Mouse (Mus musculus): ENCODE measurements around the gene Lyz2.
"Not testable (repeated sequence)": the region's sequence is repeated elsewhere in the genome, so short reads cannot be mapped to it uniquely, and the experiment has no call there.

The Lyz2 gene

DNA sequence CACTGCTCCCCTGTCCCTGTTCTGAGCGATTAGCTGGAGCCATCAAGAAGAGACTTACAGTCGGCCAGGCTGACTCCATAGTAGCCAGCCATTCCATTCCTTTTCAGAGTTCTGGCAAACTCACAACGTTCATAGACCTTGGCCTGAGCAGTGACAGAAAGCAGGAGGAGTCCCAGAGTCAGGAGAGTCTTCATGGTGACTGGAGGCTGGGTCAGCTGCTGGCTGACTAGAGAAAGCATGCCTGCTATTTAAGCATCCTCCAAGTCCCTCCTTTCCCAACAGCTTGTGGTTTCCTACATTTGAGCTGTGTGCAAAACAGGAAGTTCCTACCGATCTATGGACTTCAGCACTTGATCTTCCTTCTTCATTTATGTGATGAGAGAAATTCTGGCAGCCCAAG lies at the start of gene Lyz2:
Gene Lyz2, minus strand, starts transcription at position 273 of the 400 bp plus-strand sequence.
- peak; percentile 74 for DNase-seq

DNA sequence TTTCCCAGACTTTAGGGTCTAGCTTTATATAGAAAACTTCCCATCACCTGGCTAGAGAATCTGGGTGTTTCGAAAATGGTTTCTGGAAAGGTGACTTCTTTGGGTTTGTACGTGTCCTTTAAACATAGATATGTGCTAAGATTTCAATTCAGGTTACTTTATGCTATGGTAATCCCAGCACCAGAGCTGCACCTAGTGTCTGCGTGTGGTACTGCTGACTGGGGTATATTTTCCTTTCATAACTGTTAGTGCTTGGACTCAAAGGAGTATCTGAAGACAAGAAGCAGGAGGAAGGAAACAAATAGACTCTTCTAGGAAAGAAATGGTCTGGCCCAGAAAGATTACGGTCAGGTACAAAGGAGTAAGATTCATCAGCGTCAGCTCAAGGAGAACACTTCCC lies 48.4 kb upstream of the Lyz2 start:
- DNase-seq, result peak; percentile 83

DNA sequence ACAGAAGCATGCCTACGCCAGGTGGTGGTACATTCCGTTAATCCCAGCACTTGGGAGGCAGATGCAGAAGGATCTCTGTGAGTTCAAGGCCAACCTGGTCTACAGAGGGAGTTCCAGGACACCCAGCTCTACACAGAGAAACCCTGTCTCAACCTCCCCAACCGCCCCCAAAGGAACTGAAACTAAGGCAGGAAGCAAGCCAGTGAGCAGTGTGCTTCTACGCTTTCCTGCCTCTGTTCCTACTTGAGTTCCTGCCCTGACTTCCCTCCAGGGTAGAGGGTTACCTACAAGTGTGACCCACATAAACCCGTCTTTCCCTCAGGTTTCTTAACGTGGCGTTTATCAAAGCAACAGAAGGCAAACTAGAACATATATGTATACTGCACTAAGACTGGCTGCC lies 41.7 kb upstream of the Lyz2 start:
- DNase-seq, result no peak

DNA sequence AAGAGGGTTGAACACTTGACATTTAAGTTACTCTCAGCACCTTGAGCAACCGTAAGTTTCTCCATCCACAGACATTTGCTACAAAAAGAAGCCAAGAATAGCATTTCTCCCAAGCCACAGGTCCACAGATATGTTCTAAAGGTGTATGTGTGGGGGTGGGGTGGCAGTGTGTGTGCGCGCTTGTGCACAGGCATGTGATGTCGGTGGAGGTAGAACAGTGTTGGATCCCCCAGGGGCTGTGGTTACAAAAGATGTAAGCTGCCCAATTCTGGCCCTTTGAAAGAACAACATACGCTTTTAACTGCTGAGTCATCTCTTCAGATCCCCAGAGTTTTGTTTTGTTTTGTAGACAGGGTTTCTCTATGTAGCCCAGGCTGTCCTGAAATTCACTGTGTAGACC lies 40.5 kb upstream of the Lyz2 start:
- DNase-seq, result no peak

DNA sequence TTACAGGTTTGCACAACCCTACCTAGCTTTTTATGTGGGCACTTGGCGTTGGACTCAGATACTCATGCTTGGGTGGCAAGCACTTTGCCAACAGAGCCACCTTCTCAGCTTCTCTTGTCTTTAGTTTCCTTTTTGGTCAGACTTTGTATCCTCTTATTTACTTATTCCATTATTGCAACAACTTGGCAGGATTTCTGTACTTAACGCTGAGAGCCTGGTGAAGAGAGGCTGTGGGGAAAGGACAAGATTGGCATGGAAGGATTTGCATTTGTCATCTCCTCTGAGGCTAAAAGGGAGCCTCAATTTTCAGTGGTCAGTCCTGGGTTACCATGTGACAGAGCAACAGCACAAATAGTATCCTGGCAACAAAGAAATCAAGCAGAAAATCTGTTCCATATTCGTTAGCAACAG lies 38.5 kb upstream of the Lyz2 start:
- peak; percentile 84 for DNase-seq

DNA sequence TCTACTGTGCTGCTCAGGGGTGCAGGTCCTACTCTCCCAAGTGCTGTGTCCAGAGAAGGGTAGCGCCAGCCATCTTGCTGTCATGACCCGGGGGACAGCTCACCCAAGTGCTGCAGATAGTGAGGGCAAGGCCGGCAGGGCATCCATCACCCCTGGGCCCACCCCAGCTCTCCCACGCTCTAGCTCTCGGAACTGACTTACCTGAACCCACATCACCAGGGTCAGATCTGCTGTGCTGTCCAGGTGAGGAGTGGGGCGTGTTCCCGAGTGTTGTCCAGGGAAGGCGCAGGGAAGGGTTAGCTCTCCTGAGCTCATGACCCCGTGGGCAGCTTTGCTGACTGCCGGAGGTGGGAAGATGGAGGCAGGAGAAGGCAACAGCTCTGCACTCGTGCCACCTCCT lies 34.3 kb upstream of the Lyz2 start:
- DNase-seq, result no peak

DNA sequence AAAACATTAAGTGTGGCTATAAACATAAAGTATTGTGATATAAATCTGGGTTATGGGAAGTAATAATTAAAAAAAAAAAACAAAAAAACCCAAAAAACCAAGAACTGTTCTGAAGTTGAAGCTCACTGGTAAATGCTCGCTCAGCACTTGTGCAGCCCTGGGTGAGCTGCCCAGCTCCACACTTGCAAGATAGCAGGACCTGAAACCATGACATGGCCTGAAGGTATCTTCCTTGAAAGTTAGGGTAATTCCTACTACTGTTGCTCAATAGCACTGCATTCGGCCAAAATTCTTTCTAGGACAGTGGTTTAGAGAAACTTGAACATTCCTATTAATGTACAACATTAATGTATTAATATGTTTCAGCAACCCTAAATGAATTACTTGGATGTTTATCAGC lies 31.0 kb upstream of the Lyz2 start:
- DNase-seq, result no peak

DNA sequence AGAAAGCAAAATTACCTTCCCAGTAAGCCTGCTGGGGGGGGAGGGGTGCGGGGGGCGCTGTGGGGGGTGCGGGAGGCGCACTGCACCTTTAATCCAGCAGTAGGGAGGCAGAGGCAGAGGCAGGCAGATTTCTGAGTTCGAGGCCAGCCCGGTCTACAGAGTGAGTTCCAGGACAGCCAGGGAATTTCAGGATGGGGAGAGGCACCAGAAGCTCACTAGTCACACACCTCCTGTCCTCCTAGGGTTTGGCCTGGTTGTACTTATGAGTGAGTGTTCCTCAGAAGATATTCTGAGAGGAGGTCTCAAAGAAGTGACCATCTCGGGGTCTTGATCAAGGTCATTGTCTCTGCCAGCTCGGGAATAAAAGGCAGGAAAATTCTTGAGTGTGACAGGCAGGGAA lies 30.0 kb upstream of the Lyz2 start:
- DNase-seq, result no peak

DNA sequence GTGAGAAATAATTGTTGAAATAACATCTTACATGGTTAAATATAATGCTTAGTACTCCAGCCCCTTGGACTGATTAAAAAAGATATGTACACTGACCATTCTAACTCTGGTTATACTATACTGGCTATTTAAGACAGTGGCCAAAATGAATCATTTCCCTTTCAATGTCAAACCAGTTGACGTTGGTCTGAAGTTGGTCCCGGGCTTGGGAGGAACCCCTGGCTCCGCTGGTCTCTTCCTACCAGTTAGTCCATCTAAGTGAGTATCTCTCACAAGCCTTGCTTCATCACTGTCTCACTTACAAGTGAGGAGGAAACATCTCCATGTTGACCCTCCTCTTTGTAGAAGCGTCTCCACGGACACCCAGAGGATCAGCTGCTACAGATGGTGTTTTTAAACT lies 22.2 kb upstream of the Lyz2 start:
- no peak for DNase-seq

DNA sequence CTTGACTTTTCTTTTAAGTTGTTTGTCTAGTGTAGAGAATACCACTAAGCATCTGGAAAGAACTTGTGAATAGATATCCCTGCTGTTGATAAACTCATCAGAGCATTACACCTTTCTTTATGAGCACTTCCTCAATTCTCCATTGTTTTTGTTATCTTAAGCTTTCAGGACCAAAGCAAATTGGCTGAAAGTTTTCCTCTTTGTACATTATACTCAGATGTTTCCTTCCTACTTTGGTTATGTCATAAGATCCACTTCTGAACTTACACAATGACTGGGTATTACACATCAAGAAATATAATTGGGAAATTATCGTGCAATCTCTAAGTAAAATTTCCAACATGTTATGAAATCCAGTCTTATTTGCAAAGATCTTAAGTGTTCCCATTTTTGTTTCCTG lies 19.6 kb upstream of the Lyz2 start:
- DNase-seq, result no peak

DNA sequence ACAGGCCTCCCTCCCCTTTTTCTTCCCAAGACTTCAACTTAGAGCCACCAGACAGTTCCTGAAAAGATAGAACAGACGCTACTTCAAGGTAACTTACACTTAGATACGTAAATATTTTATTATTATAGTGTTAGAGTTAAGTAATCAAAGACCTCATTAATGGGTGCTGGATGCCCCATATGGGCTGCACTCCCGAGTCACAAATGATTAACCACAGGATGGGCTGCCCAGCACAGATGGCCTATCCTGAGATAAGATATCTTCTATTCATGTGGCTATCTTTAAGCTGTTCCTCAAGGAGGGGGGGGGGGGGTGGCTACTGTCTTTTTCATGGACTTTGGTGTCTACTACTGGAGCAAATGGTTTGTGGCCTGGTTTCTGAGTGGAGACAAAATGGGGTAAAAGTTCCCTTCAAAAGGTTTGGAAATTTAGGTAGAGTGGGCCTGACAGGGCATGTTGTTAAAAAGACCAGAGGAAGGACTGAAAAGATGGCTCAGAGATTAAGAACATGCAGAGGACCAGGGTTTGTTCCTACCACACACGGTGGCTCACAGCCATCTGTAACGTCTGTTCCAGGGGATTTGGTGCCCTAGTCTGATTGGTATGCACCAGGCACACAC lies 17.9 kb upstream of the Lyz2 start:
- DNase-seq, result no peak

DNA sequence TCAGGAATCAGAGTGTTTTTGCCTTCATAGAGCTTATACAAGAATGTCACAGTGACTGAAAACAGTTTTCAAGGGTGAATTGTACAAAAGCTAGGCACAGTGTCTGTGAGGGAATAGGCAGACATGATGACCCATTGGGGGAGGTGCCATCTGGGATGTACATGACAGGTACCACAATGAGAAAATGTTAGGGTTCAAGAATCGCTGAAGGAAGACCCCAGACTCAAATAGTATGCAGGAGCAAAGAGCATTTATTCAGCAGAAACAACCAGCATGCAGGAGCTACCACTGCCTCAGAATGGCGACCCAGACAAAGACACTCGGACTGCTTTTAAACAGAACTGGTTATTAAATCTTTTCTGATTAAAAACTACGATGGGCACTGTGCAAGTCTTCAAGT lies 17.0 kb upstream of the Lyz2 start:
- DNase-seq, result no peak

DNA sequence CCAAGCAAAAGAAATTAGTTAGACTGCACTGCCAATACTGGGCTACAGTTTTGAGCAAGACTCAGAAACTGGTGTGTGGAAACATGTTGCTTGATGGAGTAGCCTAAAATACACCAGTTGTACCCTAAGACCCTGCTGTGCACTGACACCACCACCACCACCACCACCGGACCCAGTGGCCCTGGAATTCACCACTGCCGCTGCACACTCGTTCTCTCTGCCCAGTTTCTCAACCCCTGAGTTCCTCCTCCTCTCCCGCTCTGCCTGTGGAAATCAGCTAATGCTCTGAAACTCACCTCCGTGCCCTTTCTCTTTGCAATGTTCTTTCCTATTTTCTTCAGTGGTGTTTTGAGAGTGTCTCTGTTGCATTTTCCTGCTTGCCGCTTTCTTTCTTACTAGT lies 16.2 kb upstream of the Lyz2 start:
- no peak for DNase-seq

DNA sequence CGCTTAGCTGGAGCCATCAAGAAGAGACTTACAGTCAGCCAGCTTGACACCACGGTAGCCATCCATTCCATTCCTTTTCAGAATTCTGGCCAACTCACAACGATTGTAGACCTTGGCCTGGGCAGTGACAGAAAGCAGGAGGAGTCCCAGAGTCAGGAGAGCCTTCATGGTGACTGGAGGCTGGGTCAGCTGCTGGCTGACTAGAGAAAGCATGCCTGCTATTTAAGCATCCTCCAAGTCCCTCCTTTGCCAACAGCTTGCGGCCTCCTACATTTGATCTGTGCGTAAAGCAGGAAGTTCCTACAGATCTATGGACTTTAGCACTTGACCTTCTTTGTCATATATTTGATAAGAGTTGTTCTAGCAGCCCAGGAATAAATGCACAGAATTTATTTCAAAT lies 10.6 kb upstream of the Lyz2 start, which contains the start of gene Lyz1:
Gene Lyz1, minus strand, starts transcription at position 198 of the 400 bp plus-strand sequence.
- DNase-seq, result peak; percentile 49

DNA sequence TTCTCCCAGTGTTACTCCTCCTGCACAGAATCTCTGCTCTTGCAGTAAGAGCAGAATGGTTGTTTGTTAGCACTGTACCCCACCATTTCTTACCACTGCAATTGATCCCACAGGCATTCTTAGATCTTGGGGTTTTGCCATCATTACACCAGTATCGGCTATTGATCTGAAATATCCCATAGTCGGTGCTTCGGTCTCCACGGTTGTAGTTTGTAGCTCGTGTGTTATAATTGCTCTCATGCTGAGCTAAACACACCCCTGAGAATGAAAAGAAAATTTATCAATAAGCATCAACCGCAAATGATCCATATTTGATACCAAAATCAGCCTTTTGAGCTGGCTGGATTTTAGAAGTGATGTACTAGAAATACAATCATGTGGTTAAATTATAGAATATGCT lies 8.8 kb upstream of the Lyz2 start:
- DNase-seq, result not testable (repeated sequence)

DNA sequence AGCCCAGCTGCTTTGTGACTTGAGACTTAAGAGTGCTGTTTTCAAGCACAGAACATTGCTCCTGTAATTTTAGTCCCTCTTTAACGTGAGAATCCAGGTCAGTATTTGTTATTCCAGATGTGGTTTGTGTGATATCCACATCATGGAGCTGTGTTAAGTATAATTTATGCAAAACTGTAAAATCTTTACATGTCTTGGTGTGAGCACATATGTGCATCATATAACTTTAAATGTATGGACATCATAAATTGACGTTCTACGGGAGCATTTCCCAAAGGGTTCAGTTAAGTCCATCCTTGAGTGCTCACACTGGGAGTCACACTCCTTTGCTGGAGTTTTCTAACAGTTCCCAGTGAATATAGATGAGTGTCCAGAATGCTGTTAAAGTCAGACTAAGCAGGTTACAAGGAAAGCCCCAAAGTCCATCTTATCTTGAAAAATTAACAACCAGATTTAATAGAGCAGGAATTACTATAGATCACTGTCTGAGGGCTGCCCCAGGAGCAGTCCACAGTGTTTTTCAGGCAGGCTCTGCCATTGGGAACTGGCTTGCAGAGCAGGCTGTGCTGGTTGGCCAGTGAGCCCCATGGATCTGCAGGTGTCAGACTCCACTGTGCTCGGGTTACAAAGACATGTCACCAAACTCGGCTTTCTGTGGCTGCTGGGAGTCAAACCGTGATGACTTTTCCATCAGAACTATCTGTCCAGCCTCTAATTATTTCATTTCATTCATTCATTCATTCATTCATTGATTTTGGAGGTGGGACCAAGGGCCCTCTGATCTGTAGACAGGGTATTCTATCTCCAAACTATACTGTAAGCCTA lies 8.1 kb upstream of the Lyz2 start:
- DNase-seq, result no peak

DNA sequence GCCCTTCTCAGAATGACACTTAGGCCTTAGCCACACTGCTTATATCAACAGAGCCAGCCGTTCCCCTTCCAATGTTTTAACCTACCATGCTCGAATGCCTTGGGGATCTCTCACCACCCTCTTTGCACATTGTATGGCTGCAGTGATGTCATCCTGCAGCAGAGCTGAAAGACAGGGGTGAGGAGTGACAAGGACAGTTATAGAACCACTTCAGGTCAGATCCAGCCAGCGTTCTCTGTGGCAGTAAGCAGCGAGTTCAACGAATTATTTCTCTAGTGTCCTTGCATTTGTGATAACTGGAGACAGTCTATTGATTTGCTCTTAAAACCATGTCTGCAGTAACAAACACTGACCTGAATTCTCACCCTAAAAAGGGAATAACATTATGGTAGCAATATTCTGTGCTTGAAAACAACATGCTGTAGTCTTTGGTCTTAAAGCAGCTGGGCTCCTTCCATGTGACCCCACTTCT lies 6.9 kb upstream of the Lyz2 start:
- DNase-seq, result not testable (repeated sequence)

DNA sequence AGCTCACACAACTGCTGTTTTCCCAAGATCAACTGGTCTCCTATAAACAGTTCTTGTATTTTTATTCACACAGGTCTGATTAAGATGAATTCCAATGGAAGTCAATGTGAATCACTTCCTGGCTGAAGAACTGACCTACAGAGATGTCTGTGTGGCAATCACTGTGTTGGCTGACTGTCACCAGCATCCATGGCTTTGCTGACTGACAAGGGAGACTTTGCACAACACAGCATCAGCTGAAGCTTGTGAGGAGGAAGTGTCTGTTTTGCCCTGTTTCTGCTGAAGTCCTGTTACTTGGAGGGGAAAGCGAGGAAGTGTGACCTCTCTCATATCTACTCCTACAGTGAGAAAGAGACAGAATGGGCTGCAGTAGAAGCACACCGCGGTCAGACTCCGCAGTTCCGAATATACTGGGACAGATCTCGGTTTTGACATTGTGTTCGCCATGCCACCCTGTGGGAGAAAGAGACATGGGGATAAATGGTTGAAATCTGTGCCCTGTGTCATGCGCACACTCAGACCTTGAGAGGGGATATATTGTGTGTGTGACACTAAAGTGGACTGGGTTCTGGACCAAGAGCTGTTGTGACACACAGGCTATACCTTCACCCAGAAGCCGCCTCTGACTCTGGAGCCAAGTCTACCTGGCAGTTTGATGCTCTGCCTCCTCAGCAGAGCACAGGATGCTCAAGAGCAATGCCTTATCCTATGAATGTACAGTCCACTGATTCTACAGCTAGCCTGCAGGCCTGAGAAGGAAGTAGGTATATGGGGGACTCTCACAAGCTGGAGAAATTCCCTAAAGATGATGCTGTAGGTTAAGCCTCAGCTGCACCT lies 6.3 kb upstream of the Lyz2 start:
- no peak for DNase-seq

DNA sequence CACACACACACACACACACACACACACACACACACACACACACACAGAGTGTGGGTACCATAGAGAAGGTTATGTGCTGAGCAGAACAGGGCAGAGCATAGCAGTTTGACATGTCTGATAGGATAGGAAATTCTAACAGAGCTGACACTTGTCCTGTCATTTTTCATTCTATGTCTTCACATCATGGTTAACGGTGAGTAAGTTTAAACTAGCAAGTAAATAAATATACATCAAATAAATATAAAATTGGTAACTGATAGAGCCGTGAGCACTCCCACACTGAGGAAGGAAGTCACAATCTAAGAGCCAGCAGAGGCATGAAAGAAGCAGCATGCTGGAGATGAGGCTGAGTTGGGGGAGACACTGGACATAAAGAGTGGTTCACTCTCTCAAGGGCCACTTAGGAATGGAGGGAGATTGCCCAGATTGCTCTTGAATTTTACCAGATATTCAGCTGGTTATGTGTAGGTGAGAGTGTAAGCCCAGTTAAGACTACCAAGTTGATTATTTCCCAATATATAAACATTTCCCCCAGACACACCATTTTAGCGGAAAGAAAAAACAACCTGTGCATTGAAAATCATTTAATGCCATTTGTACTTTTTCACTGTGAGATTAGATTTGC lies 5.2 kb upstream of the Lyz2 start:
- DNase-seq, result no peak

DNA sequence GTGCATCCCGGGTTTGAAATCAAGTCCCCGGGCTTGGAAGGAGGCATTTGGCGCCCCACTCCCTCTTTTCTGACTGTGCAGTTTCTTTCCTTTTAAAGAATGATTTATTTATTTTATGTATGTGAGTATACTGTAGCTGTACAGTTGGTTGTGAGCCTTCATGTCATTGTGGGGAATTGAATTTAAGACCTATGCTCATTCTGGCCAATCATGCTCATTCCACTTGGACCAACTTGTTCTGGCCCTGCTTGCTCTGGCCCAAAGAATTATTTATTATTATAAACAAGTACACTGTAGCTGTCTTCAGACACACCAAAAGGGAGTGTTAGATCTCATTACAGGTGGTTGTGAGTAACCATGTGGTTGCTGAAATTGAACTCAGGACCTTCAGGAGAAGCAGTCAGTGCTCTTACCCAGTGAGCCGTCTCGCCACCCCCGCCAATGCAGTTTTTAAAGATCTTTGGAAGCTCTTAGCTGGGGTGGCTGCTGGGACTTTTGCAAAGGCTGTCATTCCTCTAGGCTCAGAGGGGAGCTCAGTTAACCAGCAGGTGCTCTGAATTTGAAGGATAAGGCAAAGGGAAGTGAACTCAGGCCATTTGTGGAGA lies 4.3 kb upstream of the Lyz2 start:
- no peak for DNase-seq

DNA sequence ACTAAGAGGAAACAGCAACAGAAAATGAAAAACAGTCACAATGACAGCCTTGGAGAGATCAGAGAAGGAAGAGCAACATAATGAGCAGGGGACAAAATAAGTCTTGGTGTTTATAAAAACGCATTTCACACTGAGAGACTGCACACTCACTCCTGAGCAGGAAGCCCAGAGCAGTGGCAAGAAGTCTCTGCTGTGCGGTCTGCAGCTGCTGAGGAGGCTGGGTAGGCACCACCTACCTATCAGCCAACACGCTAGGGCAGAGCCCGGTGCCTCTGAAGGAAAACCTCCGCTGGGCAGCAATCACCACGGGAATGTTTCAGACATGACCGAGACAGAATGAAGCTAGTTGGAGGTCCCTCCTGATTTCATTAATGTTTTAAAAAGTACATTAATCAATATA lies 3.5 kb upstream of the Lyz2 start:
- DNase-seq, result not testable (repeated sequence)

Measured in lung, postnatal 36 days (tissue).